12 mouse cellular contexts compared by ENCODE assay signal in genomic region chr6:126340098-126340610, GRCm38 (mm10).
DNase-seq lines count a peak whose midpoint lies in the region; ATAC-seq and TF ChIP-seq lines count a peak whose summit lies in the region.
"Had no signal": no experiment of that assay in that cellular context is flagged by ENCODE, and none has a peak within 500 bp of the region (broad histone marks: within the 10 kb centered on the region; RNA-seq: fewer than 3 reads in every experiment).

No protein-coding gene starts in this region.

- no peaks in the 10 kb centered on the region for H3K27me3 ChIP-seq in embryonic facial prominence, embryonic 14.5 days (replicated peaks; ENCODE audit: control insufficient read depth, insufficient read depth, low read length)
- no peaks in the 10 kb centered on the region; the same call in 1 of the 2 replicates for H3K27me3 ChIP-seq in embryonic facial prominence, embryonic 10.5 days (replicated peaks; ENCODE audit: low read depth, poor library complexity, severe bottlenecking)
- no peaks in the 10 kb centered on the region for H3K27me3 ChIP-seq in hindbrain, postnatal 0 days (ENCODE audit: insufficient read depth, low read length)
- H3K27me3 ChIP-seq in liver, embryonic 12.5 days (replicated peaks): no peaks in the 10 kb centered on the region
- H3K27me3 ChIP-seq: heart, embryonic 15.5 days; midbrain, embryonic 15.5 days; stomach, embryonic 15.5 days had no signal

- WGBS in embryonic facial prominence, embryonic 14.5 days: 60% methylated on average over 10 of the region's 10 CpGs
- 64% methylated on average over 10 of the region's 10 CpGs for WGBS in embryonic facial prominence, embryonic 10.5 days
- WGBS in hindbrain, postnatal 0 days: 47% methylated on average over 10 of the region's 10 CpGs
- WGBS in liver, embryonic 12.5 days (ENCODE audit: insufficient replicate concordance): 52% methylated on average over 10 of the region's 10 CpGs

- H3K4me2 ChIP-seq in embryonic facial prominence, embryonic 14.5 days (ENCODE audit: low read depth, low read length): no peak overlapping the region
- H3K4me2 ChIP-seq in hindbrain, postnatal 0 days (ENCODE audit: low read depth, low read length): no peak overlapping the region
- no peak overlapping the region for H3K4me2 ChIP-seq in liver, embryonic 12.5 days
- H3K4me2 ChIP-seq: heart, embryonic 15.5 days; midbrain, embryonic 15.5 days; stomach, embryonic 15.5 days had no signal

- H3K4me1 ChIP-seq in embryonic facial prominence, embryonic 14.5 days (ENCODE audit: control insufficient read depth, insufficient read depth, low read length): no peaks in the 10 kb centered on the region
- no peaks in the 10 kb centered on the region; the same call in 1 of the 2 replicates for H3K4me1 ChIP-seq in embryonic facial prominence, embryonic 10.5 days
- H3K4me1 ChIP-seq in hindbrain, postnatal 0 days (ENCODE audit: insufficient read depth, low read length): 0 out of 2 replicates have a peak, but pooled peaks cover 4% of the 10 kb centered on the region
- no peaks in the 10 kb centered on the region for H3K4me1 ChIP-seq in liver, embryonic 12.5 days
- H3K4me1 ChIP-seq: heart, embryonic 15.5 days; midbrain, embryonic 15.5 days; stomach, embryonic 15.5 days had no signal

- H3K4me3 ChIP-seq in embryonic facial prominence, embryonic 14.5 days (ENCODE audit: low read depth, low read length): no peak overlapping the region
- no peak overlapping the region for H3K4me3 ChIP-seq in embryonic facial prominence, embryonic 10.5 days
- H3K4me3 ChIP-seq in hindbrain, postnatal 0 days (ENCODE audit: low read length): no peak overlapping the region
- no peak overlapping the region for H3K4me3 ChIP-seq in liver, embryonic 12.5 days
- H3K4me3 ChIP-seq: heart, embryonic 15.5 days; midbrain, embryonic 15.5 days; stomach, embryonic 15.5 days had no signal

- intact Hi-C loops in left cerebral cortex, postnatal 4 days (cut with DNase I): no loop called here

- no peaks in the 10 kb centered on the region for H3K9me3 ChIP-seq in embryonic facial prominence, embryonic 14.5 days (ENCODE audit: control insufficient read depth, low read length)
- no peaks in the 10 kb centered on the region for H3K9me3 ChIP-seq in embryonic facial prominence, embryonic 10.5 days
- H3K9me3 ChIP-seq in hindbrain, postnatal 0 days (ENCODE audit: low read length): no peaks in the 10 kb centered on the region
- no peaks in the 10 kb centered on the region for H3K9me3 ChIP-seq in liver, embryonic 12.5 days (replicated peaks)
- H3K9me3 ChIP-seq: heart, embryonic 15.5 days; midbrain, embryonic 15.5 days; stomach, embryonic 15.5 days had no signal

- H3K27ac ChIP-seq in embryonic facial prominence, embryonic 14.5 days (replicated peaks; ENCODE audit: low read depth, low read length): no peak overlapping the region
- H3K27ac ChIP-seq in embryonic facial prominence, embryonic 10.5 days (replicated peaks): no peak overlapping the region
- no peak overlapping the region for H3K27ac ChIP-seq in hindbrain, postnatal 0 days
- no peak overlapping the region for H3K27ac ChIP-seq in liver, embryonic 12.5 days
- H3K27ac ChIP-seq: heart, embryonic 15.5 days; midbrain, embryonic 15.5 days; stomach, embryonic 15.5 days had no signal

- H3K9ac ChIP-seq in embryonic facial prominence, embryonic 14.5 days (ENCODE audit: low read depth, low read length): no peak overlapping the region
- H3K9ac ChIP-seq in hindbrain, postnatal 0 days (replicated peaks; ENCODE audit: low read length): no peak overlapping the region
- H3K9ac ChIP-seq in liver, embryonic 12.5 days: no peak overlapping the region
- H3K9ac ChIP-seq: heart, embryonic 15.5 days; midbrain, embryonic 15.5 days; stomach, embryonic 15.5 days had no signal

- 0 out of 2 replicates have a peak, but pooled peaks have one; percentile 26 for ATAC-seq in embryonic facial prominence, embryonic 14.5 days (ENCODE audit: low read depth)
- peak; percentile 86 for ATAC-seq in hindbrain, postnatal 0 days
- ATAC-seq in liver, embryonic 12.5 days: no peak
- no peak for ATAC-seq in granulocyte monocyte progenitor cell, adult 5-6 weeks (replicated peaks; ENCODE audit: poor library complexity, severe bottlenecking)
- ATAC-seq: midbrain, embryonic 15.5 days had no signal

- no peak for TF ChIP-seq CTCF in hindbrain, postnatal 0 days (IDR thresholded peaks at IDR 0.05; ENCODE audit: low read depth)

- H3K36me3 ChIP-seq in embryonic facial prominence, embryonic 14.5 days (ENCODE audit: control insufficient read depth, insufficient read depth, low read length): no peaks in the 10 kb centered on the region
- no peaks in the 10 kb centered on the region for H3K36me3 ChIP-seq in embryonic facial prominence, embryonic 10.5 days (replicated peaks)
- no peaks in the 10 kb centered on the region for H3K36me3 ChIP-seq in hindbrain, postnatal 0 days (ENCODE audit: insufficient read depth, low read length)
- H3K36me3 ChIP-seq in liver, embryonic 12.5 days: no peaks in the 10 kb centered on the region
- H3K36me3 ChIP-seq: heart, embryonic 15.5 days; midbrain, embryonic 15.5 days; stomach, embryonic 15.5 days had no signal

- peak; percentile 26 for DNase-seq in embryonic facial prominence, embryonic 14.5 days (ENCODE audit: low spot score)
- no peak for DNase-seq in embryonic facial prominence, embryonic 10.5 days (ENCODE audit: low spot score)
- peak; percentile 81 for DNase-seq in cerebellum, adult 9-10 months
- DNase-seq in hindbrain, postnatal 0 days (ENCODE audit: low spot score): peak; percentile 78
- DNase-seq in left cerebral cortex, postnatal 4 days: peak; percentile 85
- DNase-seq in gastrocnemius, adult 8-10 months (ENCODE audit: low spot score in 2 of 2): no peak
- DNase-seq: kidney, adult 9 months had no signal

Comparison
In these comparisons a context has a peak if more than half of its experiments do, and no peak if none do; other contexts are left out.
1. DNase-seq: peak in embryonic facial prominence, embryonic 14.5 days (single experiment), cerebellum, adult 9-10 months (single experiment), hindbrain, postnatal 0 days (single experiment) and left cerebral cortex, postnatal 4 days (single experiment); none in embryonic facial prominence, embryonic 10.5 days (single experiment) and gastrocnemius, adult 8-10 months (0 of 2).
2. ATAC-seq: peak in embryonic facial prominence, embryonic 14.5 days (single experiment) and hindbrain, postnatal 0 days (single experiment); none in liver, embryonic 12.5 days (single experiment) and granulocyte monocyte progenitor cell, adult 5-6 weeks (single experiment).